Mouse (Mus musculus) liver, embryonic 14.5 days (tissue): Measurements from ENCODE around the gene Kiz. TPM values are rescaled to one million over a fixed set of nuclear protein-coding genes. Genes with fewer than 3 reads are reported as not detected.

ENCODE experiments used
- ATAC-seq: fragments of 200-750 bp; cut with Nextera tagmentation; 2 replicates; pipeline ENCODE4 v1.8.0; 2017; ENCODE audit warnings: moderate number of reproducible peaks, mild to moderate bottlenecking, moderate library complexity; ENCODE audit not compliant: insufficient read depth
- DNase-seq, 3 experiments: peaks; one replicate each; pipeline ENCODE4 v3.0.0-alpha.2; 2012 to 2013; ENCODE audit warnings: low read depth in 3 of 3, low spot score in 3 of 3
- H3K27ac ChIP-seq: fragments of 300-500 bp; sonication (generic); 2 replicates; pipeline ENCODE4 v1.5.1; 2014; ENCODE audit warnings: moderate library complexity, mild to moderate bottlenecking, control low read depth, inconsistent platforms
- H3K27me3 ChIP-seq: fragments of 300-500 bp; sonication (generic); 2 replicates; pipeline ENCODE4 v1.6.1; 2014; ENCODE audit warnings: mild to moderate bottlenecking, low read length, moderate library complexity; ENCODE audit not compliant: control insufficient read depth, insufficient read depth
- H3K36me3 ChIP-seq: fragments of 300-500 bp; sonication (generic); replicated peaks from 2 replicates; pipeline ENCODE4 v1.6.1; 2014; ENCODE audit warnings: low read depth; ENCODE audit not compliant: control insufficient read depth, insufficient read depth
- H3K4me1 ChIP-seq, 2 experiments: fragments of 200-500 bp in 1 of 2; fragments of 300-500 bp in 1 of 2; sonication (generic) in 1 of 2; replicated peaks; 2 replicates each; pipeline ENCODE4 v1.6.1; 2012 to 2014; ENCODE audit warnings: antibody characterized with exemption in 1 of 2, inconsistent platforms in 1 of 2, low read length in 1 of 2; ENCODE audit not compliant: control insufficient read depth in 2 of 2, insufficient read depth in 2 of 2
- H3K4me2 ChIP-seq: fragments of 300-500 bp; sonication (generic); 2 replicates; pipeline ENCODE4 v1.6.1; 2014; ENCODE audit warnings: low read depth, mild to moderate bottlenecking, control low read depth, moderate library complexity
- H3K4me3 ChIP-seq, 2 experiments: fragments of 200-500 bp in 1 of 2; fragments of 300-500 bp in 1 of 2; sonication (generic) in 1 of 2; 2 replicates each; pipeline ENCODE4 v1.5.1; 2012 to 2014; ENCODE audit warnings: low read depth in 2 of 2, low read length in 2 of 2, mild to moderate bottlenecking in 2 of 2, control low read depth in 1 of 2, inconsistent platforms in 1 of 2, moderate library complexity in 1 of 2; ENCODE audit not compliant: insufficient read depth in 1 of 2
- H3K9ac ChIP-seq: fragments of 300-500 bp; sonication (generic); replicated peaks from 2 replicates; pipeline ENCODE4 v1.6.1; 2014; ENCODE audit warnings: mild to moderate bottlenecking, control low read depth, moderate library complexity
- H3K9me3 ChIP-seq: fragments of 300-500 bp; sonication (generic); 2 replicates; pipeline ENCODE4 v1.6.1; 2016; ENCODE audit warnings: low read length, mixed read lengths; ENCODE audit not compliant: control insufficient read depth
- CTCF ChIP-seq: IDR thresholded peaks from 2 replicates; pipeline ENCODE4 v1.5.1; 2016; ENCODE audit warnings: antibody characterized with exemption, low read depth, control low read depth
- EP300 ChIP-seq: IDR thresholded peaks from 2 replicates; pipeline ENCODE4 v1.6.1; 2016; ENCODE audit warnings: antibody characterized with exemption, low read depth
- WGBS: fragments of 180-500 bp; shearing (Covaris S2); extraction: QIAGEN DNeasy Blood & Tissue Kit; methylation state at CpG from one replicate; pipeline ENCODE4 v1.1.7; 2014; ENCODE audit not compliant: insufficient replicate concordance; 5-methylcytosine and 5-hydroxymethylcytosine counted together
- polyA plus RNA-seq, 2 experiments: library from polyadenylated mRNA; depleted of rRNA in 1 of 2; stranded (reverse) in 1 of 2; unstranded in 1 of 2; fragments of >200 nt; fragmentation: Nextera tagmentation in 1 of 2; extraction: Ambion mirVana in 1 of 2; gene quantifications; 2 replicates each; pipeline versions ENCODE4 v1.2.1 to v1.2.3; 2012 to 2014

Gene Kiz
- polyA plus RNA-seq, 2 experiments: 6.5 to 11.5 TPM

DNA sequence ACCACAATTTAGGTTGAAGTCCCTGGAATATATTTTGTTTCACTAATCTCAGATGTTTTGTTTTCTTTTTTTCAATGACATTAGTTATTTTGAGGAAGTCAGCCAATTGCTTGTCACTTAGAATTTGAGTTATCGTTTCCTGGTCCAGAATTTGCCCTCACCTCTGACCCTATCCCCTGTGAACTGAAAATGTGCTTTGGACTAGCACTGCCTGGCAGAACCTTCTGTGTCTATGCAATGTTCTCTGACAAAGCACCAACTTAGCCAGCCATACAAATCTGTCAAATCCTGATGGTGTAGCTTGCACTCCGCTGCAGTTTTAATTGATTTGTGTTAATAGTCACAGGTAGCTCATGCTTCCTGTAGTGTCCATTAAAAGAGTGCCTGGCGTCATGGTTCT, 10.1 kb downstream of the Kiz start:
- TF ChIP-seq CTCF (no peak), EP300 (no peak)
- H3K4me1 ChIP-seq: 0 out of 4 replicates have a peak, but pooled peaks cover 0 to 2% of the 10 kb centered on the region in 2 experiments
- DNase-seq (no peak), ATAC-seq (no peak)
- H3K36me3 ChIP-seq: no peaks in the 10 kb centered on the region
- H3K27ac ChIP-seq: no peak overlapping the region
- no peak overlapping the region for H3K4me2 ChIP-seq
- WGBS: 71% methylated on average over 3 of the region's 3 CpGs
- H3K4me3 ChIP-seq: no peak overlapping the region
- no peaks in the 10 kb centered on the region for H3K27me3 ChIP-seq
- no peaks in the 10 kb centered on the region for H3K9me3 ChIP-seq
- H3K9ac ChIP-seq: no peak overlapping the region

DNA sequence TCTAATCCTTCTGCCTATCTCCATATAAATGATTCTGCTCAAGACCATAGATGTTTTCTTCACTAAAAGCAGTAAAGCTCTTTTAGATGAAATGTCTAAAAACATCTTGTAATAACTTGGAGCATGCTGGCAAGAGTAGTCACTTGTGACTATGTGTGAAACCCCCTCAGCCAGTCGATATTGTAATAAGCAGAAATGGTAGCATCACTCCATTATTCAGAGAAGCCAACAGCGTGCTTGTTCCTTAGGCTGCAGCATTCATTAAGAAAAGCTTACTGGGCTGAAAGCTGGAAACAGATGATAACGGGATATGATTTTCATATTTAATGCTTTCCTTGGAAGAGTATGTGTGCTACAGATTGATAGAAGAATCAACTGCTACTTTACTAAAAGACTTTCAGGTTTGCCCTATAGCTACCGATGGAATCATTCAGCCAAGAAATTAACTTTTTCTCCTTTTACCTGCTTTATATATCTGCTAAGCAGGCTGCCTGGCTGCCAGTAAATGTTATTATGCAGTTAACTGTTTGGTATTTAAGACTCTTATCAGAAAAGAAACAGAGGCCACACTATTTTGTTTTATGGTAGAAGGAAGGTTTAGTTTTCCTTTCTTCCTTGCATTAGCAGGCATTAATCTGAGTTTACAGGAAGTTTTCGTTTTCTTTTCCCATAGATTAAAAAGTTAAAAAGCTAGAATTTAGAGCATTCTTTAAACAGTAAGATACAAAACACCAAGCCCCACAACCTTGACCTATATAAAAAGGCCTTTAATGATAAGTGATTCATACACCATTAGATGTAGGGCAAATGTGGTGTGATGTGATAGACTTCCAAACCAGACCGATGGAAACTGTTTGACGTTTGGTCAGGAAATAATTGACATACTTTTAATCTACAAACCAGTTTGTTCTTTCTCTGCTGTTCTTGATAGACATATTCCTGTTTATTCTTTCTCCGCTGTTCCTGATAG, 15.9 kb downstream of the Kiz start:
- 0 out of 4 replicates have a peak, but pooled peaks cover 0 to 2% of the 10 kb centered on the region in 2 experiments for H3K4me1 ChIP-seq
- no peak overlapping the region for H3K4me3 ChIP-seq
- 59% methylated on average over 8 of the region's 8 CpGs for WGBS
- no peaks in the 10 kb centered on the region for H3K9me3 ChIP-seq
- DNase-seq (no peak), ATAC-seq (no peak)
- no peaks in the 10 kb centered on the region for H3K27me3 ChIP-seq
- no peak overlapping the region for H3K4me2 ChIP-seq
- no peak overlapping the region for H3K27ac ChIP-seq
- no peak overlapping the region for H3K9ac ChIP-seq
- H3K36me3 ChIP-seq: no peaks in the 10 kb centered on the region
- no peak for TF ChIP-seq EP300
- no peak for TF ChIP-seq CTCF

DNA sequence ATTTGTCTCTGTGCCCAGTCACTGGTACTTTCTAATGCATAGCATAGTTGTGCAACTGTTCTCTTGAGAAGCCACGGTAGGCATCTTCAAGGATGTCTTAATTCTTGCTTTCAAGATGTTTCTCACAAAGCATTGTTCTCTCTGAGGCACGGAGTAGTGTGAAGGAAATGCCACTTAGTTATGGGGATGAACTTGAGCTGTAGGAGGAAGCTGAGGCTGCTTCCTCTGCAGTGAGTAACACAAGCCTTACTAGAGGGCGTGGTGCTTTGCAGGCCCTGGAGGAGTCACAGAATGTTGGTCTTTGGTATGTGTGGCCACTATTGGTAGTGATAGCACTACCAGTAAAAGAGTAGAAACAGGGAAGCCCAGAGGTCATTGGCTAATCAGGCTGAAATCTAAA, 17.0 kb downstream of the Kiz start:
- no peak overlapping the region for H3K27ac ChIP-seq
- DNase-seq: no peak

DNA sequence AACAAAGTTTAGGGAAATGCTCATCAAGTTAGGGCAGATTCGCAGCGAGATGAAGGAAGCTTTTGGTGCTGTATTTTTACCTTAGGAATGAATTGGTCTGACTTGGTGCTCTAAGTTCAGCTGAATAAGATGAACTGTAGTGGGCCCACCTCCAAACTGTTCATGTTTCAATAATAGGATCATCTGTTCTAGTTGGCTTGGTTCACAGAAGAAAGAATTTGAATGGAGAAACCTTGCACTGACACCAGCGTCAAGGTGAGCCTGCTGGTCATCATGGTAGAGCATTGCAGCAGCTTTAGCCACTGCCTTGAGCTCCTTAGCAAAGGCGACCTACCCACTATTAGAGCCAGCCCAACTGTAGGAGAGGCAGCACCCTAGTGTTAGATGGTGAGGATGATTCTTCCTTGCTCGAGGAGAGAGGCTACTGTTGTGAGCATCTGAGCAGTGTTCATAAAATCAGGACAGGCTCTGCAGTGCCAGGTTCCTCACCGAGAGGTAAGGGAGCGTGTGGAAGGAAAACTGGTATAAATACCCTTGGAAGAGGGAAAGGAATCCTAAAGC, 18.3 kb downstream of the Kiz start:
- ATAC-seq (no peak), DNase-seq (no peak)
- Histone ChIP-seq H3K36me3 (no peaks in the 10 kb centered on the region), H3K9ac (no peak overlapping the region), H3K4me2 (no peak overlapping the region), H3K27ac (no peak overlapping the region), H3K4me3 (no peak overlapping the region), H3K9me3 (no peaks in the 10 kb centered on the region), H3K27me3 (no peaks in the 10 kb centered on the region), H3K4me1 (0 out of 4 replicates have a peak, but pooled peaks cover 0 to 2% of the 10 kb centered on the region in 2 experiments)
- TF ChIP-seq CTCF (no peak), EP300 (no peak)
- 70% methylated on average over 7 of the region's 7 CpGs for WGBS

More for the DNA sequence above, 17.0 kb downstream of the Kiz start:
- Histone ChIP-seq H3K36me3 (no peaks in the 10 kb centered on the region), H3K4me2 (no peak overlapping the region), H3K27me3 (no peaks in the 10 kb centered on the region), H3K4me3 (no peak overlapping the region), H3K4me1 (0 out of 4 replicates have a peak, but pooled peaks cover 0 to 2% of the 10 kb centered on the region in 2 experiments), H3K9ac (no peak overlapping the region), H3K9me3 (no peaks in the 10 kb centered on the region)
- 15% methylated on average over 3 of the region's 3 CpGs for WGBS
- TF ChIP-seq CTCF (no peak), EP300 (no peak)
- ATAC-seq: no peak
